Mouse (Mus musculus) c-Kit-positive CD71-positive TER-119-negative erythroid progenitor cells, embryonic 14.5 days (primary cell): ENCODE measurements at regions not wholly inside any gene's neighbourhood (a gene's known extent, or its start where the extent isn't known, plus 50 kb on each side); places are given as distances from the start of the nearest gene placed in this dataset.

Source experiments
- DNase-seq: peaks from one replicate; pipeline ENCODE4 v3.0.0-alpha.2; 2013; ENCODE audit warnings: low read depth

DNA sequence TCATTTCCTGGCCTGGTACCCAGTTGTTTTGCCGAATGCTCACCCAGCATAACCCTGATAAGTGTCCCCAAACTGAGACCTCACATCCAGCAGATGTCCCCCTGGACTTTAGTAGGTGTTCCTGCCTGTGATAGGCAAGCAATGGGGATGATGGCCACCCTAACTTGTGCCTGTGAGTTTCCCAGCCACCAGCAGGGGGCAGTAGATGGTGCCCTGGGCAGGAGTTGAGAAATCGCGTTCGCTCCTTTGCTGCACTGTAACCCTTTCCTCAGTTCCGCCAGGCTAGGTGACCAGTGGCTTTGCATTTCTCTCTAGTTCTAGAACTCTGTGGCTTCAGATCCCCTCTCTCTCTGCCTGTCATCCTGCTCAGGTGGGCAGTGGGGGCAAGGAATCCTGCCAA, 137.9 kb upstream of the Zc3h12a start:
- DNase-seq, result no peak

- DNase-seq, result no peak
These were observed 137.4 kb upstream of the Zc3h12a start for GRCm38 (mm10) chr4:125265065-125265464.

- no peak for DNase-seq
These were observed 133.9 kb upstream of the Zc3h12a start for GRCm38 (mm10) chr4:125261547-125261946.

GRCm38 (mm10) chr4:125259306-125259705, 131.7 kb upstream of the Zc3h12a start:
- DNase-seq, result no peak

GRCm38 (mm10) chr4:125257916-125258315, 130.3 kb upstream of the Zc3h12a start:
- no peak for DNase-seq

DNA sequence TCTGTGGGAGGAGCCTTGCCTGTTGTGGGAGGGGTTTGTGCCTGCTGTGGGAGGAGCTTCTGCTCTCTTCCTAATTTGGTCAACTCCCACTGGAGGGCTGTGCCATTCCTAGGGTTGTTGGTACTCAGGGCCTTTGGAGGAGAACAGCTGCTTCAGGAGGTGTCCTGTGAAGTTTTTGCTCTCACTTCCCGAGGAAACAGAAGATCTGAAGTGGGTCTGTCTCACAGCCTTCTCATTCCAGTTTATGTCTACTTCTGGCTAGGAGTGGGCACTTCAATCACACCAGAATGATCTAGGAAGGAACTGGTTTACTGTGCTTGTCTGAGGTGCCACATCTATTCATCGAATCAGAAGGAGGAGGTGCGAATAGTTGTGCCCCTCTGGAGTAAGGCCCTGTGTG, 125.5 kb upstream of the Zc3h12a start:
- no peak for DNase-seq

DNA sequence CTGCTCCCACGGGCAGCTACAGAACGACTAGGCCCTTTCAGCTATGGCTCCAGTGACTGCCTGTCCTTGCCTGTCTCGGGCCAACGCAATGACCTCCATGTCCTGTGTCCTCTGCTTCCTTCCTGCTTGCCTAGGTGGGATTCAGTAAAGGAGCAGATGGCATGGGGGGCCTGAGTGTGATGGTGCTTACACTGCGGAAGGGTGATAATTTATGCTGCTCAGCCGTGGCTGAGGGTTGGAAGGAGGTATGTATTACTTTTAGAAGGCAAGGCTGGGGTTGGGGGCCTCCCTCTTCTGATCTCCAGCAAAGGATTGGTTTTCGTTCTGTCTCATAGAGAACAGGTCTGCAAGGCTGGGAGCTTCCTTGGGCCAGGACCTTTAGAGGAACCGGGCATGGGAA, 124.6 kb upstream of the Zc3h12a start:
- no peak for DNase-seq

GRCm38 (mm10) chr4:125249061-125249460, 121.4 kb upstream of the Zc3h12a start:
- no peak for DNase-seq

- no peak for DNase-seq
These were observed 118.5 kb upstream of the Zc3h12a start for GRCm38 (mm10) chr4:125246171-125246570.

DNA sequence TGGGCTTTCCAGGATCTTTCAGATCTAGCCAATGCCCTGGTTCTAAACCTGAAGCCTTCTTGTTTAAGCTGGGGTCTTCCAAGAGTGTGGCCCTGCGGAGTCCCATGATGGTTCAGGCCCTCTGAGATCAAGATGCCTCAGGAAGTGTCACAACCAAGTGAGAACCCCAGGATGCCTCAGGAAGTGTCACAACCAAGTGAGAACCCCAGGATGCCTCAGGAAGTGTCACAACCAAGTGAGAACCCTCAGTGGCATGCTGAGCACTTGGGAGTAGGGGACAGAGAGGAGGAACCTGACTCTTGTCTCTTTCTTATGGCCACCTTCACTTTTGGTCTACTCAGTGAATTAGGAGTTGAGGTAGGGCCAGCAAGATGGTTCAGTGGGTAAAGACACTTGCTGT, 114.9 kb upstream of the Zc3h12a start:
- DNase-seq, result no peak

- no peak for DNase-seq
These were observed 114.1 kb upstream of the Zc3h12a start for GRCm38 (mm10) chr4:125241577-125242262.

GRCm38 (mm10) chr4:125231711-125232260, 104.1 kb upstream of the Zc3h12a start:
- DNase-seq, result no peak

DNA sequence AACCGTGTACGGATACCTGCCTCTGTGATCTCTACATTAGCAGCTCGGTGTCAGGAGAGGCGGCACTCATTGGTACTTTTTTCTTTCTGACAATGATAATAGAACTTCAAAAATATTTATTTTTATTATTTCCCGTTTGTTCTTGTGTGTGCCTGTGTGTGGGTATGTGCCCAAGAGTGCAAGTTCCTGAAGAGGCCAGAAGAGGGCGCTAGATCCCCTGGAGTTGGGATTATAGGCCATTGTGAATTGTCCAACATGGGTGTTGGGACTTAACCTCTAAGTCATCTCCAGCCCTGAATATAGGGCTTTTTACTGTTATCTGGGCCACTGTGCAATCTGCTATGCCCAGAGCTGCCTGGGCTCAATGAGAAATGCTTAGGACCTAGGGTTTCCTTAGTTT, 99.6 kb upstream of the Zc3h12a start:
- no peak for DNase-seq

- no peak for DNase-seq
These were observed 95.3 kb upstream of the Zc3h12a start for GRCm38 (mm10) chr4:125222922-125223321.

- DNase-seq, result no peak
These were observed 92.7 kb upstream of the Zc3h12a start for GRCm38 (mm10) chr4:125220314-125220713.

GRCm38 (mm10) chr4:125219209-125219608, 91.6 kb upstream of the Zc3h12a start:
- DNase-seq, result no peak

DNA sequence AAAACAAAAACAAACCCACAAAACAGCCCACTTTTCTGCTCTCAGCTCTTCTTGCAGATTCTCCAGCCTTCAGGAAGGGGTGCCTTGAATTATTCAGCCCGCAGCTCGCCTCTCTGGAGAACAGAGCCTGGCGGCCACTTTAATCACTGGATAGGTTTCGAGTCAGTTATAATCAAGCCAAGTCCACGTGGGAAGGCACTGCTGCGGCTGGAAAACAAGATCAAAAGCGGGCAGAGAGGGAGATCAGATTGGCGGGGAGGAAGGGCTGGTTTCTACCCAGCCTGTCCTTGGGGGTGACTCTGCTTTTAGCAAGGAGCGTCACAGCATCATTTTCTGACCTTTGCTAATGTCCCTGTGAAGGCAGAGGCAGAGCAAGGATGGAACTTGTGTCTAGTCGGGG, 86.7 kb upstream of the Zc3h12a start:
- DNase-seq, result no peak

DNA sequence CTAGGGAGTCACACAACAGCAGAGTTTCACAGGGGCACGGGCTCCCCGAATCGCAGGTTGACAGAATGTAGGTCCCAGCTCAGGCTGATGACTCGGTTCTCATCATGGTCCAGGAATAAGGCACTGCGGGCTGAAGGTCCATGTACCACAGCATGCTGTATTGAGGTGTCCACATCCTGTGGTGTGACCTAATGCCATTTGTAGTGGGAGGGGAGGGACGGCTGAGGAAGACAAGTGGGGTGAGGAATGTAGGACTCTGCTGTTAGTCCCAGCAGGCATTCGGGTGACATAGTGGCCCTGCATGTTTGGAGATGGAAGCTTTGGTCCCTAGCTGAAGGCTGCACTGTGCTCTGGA, 84.5 kb upstream of the Zc3h12a start:
- no peak for DNase-seq

DNA sequence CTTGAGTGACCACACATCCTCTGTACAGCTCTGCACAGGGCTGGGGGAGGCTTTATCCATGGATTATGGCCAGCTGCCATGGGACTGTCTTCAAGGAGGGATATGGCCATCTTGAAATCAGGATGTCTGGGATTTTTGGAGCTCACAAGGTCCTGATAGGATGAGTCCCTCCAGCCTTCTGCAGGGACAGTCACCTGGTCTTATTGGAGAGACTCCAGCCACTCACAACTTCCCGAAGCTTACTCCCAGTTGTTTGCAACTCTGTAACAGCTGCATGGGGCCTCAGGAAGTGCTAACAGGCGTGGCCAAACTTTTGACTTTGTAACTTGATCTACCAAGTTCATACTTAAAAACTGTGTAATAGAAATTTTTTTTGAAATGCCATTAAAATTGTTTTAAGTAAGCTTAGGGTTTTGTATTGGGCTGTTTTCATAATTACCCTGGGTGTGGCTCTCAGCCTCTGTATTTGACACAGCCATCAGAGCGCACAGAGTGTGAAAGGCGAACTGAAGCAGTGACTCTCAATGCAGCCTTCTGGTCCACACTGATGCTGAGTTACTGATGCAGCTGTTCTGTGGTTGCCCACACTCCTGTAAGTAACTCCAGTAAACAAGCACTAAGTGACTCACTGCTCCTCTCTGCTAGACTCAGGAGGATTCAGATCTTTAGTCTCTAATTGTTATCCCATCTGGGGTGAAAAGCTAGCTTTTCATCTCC, 84.0 kb upstream of the Zc3h12a start:
- no peak for DNase-seq

- DNase-seq, result no peak
These were observed 83.1 kb upstream of the Zc3h12a start for GRCm38 (mm10) chr4:125210719-125211118.

DNA sequence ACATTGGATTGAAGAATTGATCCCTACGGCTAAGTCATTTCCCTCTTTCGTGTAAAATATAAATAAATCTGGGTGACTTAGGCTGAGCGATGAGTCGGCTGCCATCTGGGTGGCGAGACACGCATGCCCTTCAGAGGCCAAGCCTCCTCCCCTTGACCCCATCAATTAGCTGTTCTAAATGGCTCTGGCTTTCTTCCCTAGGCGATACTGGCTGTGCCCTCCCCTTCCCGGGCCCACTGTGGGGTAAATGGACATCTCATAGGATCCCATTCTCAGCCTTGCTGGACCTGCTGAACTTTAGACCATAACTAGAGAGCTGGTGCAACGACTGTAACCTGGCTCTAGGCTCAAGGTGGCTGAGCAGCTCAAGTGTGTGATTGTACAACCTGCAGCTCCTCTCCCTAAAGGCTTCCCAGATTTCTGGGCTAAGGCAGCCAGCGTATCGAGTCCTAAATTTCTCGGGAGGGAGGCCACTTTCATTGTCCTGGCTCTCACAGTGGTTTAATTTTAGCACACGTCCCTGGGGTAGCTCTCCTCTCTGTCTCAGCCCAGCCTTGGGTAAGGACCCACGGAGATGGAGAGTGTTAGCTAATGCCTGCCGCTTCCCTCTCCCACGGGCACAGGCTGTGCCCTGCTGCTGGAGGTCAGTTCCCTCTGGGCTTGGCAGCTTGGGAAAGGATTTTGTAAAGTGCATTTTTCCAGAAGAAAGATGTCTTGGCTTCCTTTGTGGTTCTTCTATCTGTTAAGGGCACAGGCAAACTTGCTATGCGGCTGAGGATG, 80.7 kb upstream of the Zc3h12a start:
- DNase-seq, result no peak

DNA sequence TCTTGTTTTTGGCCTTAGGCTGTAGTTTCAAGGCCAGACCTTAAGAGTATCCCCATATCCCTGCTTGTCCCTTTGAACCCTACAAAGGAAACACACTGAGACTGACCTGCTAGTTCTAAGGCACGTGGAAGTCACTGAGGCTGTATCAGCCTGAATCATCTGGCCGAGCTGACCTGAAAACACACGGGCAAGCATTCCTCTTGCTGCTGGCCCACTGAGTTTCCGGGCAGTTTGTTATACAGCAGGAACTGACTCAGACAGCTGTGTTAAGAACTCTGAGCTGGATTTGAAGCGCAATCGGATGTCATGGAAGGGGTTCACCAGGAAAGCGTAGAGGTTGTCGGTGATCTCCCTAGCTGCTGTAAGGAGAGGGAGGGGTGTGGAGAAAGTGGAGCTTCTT, 75.9 kb upstream of the Zc3h12a start:
- no peak for DNase-seq
